In genomic region chr2:134456065-134456505, GRCm38 (mm10) we compare ENCODE assay signal across 8 mouse cellular contexts.
DNase-seq lines count a peak whose midpoint lies in the region; ATAC-seq lines count a peak whose summit lies in the region.

No protein-coding gene starts in this region.

- WGBS in embryonic facial prominence, embryonic 14.5 days: 23% methylated on average over 7 of the region's 7 CpGs

- H3K4me2 ChIP-seq in embryonic facial prominence, embryonic 14.5 days (ENCODE audit: low read depth, low read length): peak overlapping the region; percentile 28; the same call in 1 of the 2 replicates

- peak; percentile 17 for DNase-seq in kidney, postnatal 10 days
- DNase-seq in kidney, adult 8-10 months: no peak
- peak; percentile 28 for DNase-seq in embryonic facial prominence, embryonic 14.5 days (ENCODE audit: low spot score)
- DNase-seq in lung, postnatal 10 days: peak; percentile 34
- peak; percentile 15 for DNase-seq in retina, embryonic 14.5 days (ENCODE audit: low spot score)
- DNase-seq in T-cell, adult 2 months (ENCODE audit: low spot score): no peak
- no peak for DNase-seq in thymus, postnatal 36 days
- no peak for DNase-seq in layer of hippocampus, postnatal 14 days (ENCODE audit: low spot score in 2 of 2)

- no peaks in the 10 kb centered on the region for H3K9me3 ChIP-seq in embryonic facial prominence, embryonic 14.5 days (ENCODE audit: control insufficient read depth, low read length)

- H3K9ac ChIP-seq in embryonic facial prominence, embryonic 14.5 days (ENCODE audit: low read depth, low read length): no peak overlapping the region

- no peaks in the 10 kb centered on the region for H3K27me3 ChIP-seq in embryonic facial prominence, embryonic 14.5 days (replicated peaks; ENCODE audit: control insufficient read depth, insufficient read depth, low read length)

- no peak overlapping the region for H3K27ac ChIP-seq in embryonic facial prominence, embryonic 14.5 days (replicated peaks; ENCODE audit: low read depth, low read length)

- no peaks in the 10 kb centered on the region for H3K4me1 ChIP-seq in embryonic facial prominence, embryonic 14.5 days (ENCODE audit: control insufficient read depth, insufficient read depth, low read length)

- no peak overlapping the region for H3K4me3 ChIP-seq in embryonic facial prominence, embryonic 14.5 days (ENCODE audit: low read depth, low read length)

- no peak for ATAC-seq in embryonic facial prominence, embryonic 14.5 days (ENCODE audit: low read depth)

- H3K36me3 ChIP-seq in embryonic facial prominence, embryonic 14.5 days (ENCODE audit: control insufficient read depth, insufficient read depth, low read length): no peaks in the 10 kb centered on the region

Comparison
In these comparisons a context has a peak if more than half of its experiments do, and no peak if none do; other contexts are left out.
1. DNase-seq: peak in kidney, postnatal 10 days (single experiment), embryonic facial prominence, embryonic 14.5 days (single experiment), lung, postnatal 10 days (single experiment) and retina, embryonic 14.5 days (single experiment); none in kidney, adult 8-10 months (0 of 2), T-cell, adult 2 months (single experiment), thymus, postnatal 36 days (0 of 2) and layer of hippocampus, postnatal 14 days (0 of 2).